Mouse (Mus musculus): ENCODE results near the gene F2r.

Gene F2r

DNA sequence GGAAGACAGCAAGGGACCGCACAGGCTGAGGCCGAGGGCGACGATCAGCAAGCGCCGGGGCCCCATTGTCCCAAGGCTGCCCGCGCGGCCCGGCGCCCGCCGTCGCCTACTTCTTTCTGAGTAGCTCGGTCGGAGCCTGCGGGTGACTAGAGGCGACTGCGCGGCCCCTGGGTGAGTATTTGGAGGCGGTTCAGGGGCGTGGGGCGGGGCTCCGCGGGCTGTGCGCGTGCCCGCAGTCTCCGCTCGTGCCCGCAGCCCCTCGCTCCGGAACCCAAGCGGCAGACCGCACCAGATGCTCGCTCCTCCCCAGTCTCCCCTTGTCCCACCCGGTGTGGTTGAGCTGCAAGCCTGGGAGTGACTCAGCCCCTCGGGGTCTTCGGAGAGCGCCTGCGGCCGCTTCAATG lies at the start of gene F2r:
Gene F2r (minus strand): TSS at position 179 of the 404 bp plus-strand sequence.
- peak; percentile 36 to 46 for DNase-seq (ENCODE audit: low spot score in 2 of 2)

GRCm38 (mm10) chr13:95667260-95667659 lies 49.0 kb upstream of the F2r start:
- DNase-seq (ENCODE audit: low spot score in 2 of 2), result peak in 1 of 2 experiments; percentile 19

DNA sequence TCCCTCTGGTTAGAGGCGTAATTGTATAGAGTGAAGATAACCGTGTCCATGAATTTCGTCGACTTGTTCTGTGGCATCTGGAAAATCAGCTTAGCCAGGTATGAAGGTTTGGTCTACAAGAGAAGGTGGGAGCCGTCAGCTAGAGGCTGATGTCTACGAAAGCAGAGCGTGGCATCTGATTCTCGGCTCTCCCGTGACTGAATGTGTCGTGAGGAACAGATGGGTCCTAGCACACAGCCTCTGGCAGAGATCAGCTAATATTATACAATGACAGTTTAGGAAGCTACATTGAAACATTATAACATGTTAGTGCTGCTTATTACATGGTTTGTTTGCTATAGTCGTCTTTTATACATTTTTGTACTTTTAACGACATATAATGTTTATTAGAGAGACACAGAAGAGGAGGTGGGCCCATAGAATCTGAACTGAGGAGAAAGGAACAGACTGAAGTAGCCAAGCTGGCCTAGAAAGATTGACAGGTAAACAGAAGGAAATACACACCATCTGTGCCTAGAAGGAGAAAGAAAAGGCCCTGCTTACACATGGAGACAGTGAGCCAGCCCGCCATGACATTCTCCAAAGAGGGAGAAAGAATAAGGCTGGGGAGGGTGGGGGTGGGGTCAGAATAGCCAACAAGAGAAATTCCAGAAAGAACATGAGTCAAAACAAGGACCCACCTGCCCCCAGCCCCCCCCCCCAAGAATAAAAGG lies 47.5 kb upstream of the F2r start:
- no peak for DNase-seq (ENCODE audit: low spot score in 2 of 2)

DNA sequence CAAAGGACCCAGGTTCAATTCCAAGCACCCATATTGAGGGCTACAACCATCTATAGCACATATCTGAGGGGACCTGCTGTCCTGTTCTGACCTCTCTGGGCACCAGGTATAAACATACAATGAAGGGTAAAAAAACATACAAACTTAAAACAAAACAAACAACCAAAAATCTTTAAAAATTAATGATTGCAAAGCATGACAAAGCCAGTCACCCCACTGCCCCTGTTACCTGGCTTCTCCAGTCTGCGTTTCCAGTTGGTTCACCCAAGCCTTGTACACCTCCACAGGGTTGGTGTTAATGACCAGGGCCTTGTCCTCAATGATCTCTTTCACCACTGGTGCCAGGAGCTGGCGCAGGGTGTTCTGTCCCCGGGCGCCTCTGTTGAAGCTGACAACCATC lies 45.5 kb upstream of the F2r start:
- no peak for DNase-seq (ENCODE audit: low spot score in 2 of 2)

GRCm38 (mm10) chr13:95659432-95659831 lies 41.1 kb upstream of the F2r start:
- DNase-seq (ENCODE audit: low spot score in 2 of 2), result no peak

GRCm38 (mm10) chr13:95657171-95657570 lies 38.9 kb upstream of the F2r start:
- no peak for DNase-seq (ENCODE audit: low spot score in 2 of 2)

DNA sequence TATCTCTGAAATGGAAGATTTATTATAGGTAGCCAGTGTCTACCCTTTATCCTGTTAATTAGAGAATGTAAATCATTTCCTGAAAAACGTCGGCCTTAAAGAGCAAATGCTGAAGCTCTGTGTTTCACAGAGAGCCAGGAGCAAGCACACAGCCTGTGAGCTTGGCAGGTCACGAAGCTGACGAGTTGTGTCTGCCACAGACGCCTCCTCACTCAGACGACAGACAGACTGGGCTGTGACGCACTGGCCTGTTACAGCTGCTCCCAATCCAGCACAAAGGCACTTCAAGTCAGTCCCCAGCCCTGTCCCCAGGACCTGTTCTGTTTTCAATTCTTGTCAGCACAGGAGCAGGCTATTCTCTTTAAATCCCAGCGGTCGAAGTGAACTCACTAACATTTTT lies 37.0 kb upstream of the F2r start:
- peak; percentile 20 to 29 for DNase-seq (ENCODE audit: low spot score in 2 of 2)

- DNase-seq (ENCODE audit: low spot score in 2 of 2), result no peak
These were observed 35.4 kb upstream of the F2r start for GRCm38 (mm10) chr13:95653696-95654095.

GRCm38 (mm10) chr13:95651870-95652668 lies 33.8 kb upstream of the F2r start:
- no peak for DNase-seq (ENCODE audit: low spot score in 2 of 2)

DNA sequence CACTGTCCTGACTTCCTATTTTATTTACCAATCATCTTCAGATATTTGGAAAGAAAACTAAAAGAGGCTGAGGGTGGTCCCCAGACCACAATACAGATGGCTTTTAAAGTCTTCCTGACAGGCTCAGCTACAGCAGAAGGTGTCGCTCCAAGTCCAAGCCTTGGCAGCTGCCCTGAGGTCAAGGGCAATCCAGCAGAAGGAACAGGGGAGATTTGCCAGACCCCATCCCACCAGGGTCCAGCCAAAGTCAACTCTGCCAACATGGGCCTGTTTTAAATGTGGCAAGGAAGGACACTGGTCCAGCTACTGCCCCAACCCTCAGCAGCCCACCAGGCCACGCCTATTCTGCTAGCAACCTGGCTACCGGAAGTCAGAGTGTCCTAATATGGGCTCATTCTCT lies 31.7 kb upstream of the F2r start:
- DNase-seq (ENCODE audit: low spot score in 2 of 2), result no peak

GRCm38 (mm10) chr13:95647248-95647647 lies 29.0 kb upstream of the F2r start:
- no peak for DNase-seq (ENCODE audit: low spot score in 2 of 2)

DNA sequence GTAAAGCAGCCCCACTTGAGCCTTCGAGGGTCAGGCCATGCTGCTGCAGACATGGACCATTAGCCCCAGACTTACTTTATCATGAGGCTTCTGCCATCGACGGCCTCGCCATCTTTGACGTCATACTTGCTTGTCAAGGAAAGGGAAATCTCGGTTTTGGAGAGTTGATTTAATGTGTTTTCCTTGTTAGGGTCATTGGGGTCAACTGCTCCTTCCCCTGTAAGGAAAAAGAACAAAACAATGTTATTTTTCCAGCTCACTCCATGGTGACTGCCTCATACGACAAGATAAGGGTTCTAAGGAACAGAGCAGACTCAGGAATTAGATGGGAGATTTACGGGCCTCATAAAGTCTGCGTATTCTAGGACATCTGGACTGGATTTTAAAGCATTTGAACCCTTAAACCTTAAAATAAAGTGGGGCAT lies 28.4 kb upstream of the F2r start:
- no peak for DNase-seq (ENCODE audit: low spot score in 2 of 2)

DNA sequence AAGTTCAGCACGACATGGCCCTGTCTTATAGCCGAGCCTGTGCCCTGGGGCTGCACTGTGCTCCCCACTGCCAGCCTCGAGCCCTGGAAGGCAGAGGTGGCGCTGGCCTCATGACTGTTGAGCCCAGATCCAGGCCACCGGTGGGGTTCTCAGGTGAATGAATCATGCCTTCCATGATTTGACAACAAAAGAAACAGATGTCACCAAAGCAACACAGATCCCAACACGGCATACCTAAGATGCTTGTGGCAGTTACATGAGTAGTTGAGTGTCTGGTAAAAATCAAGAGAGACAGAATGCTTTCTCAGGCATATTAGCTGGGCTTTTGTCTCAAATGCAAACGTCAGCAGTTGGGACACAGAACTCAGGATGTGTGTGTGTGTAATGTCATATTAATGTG lies 25.5 kb upstream of the F2r start:
- DNase-seq (ENCODE audit: low spot score in 2 of 2), result no peak

- no peak for DNase-seq (ENCODE audit: low spot score in 2 of 2)
These were observed 23.0 kb upstream of the F2r start for GRCm38 (mm10) chr13:95641061-95641986.

GRCm38 (mm10) chr13:95640408-95640807 lies 22.1 kb upstream of the F2r start:
- DNase-seq (ENCODE audit: low spot score in 2 of 2), result no peak

DNA sequence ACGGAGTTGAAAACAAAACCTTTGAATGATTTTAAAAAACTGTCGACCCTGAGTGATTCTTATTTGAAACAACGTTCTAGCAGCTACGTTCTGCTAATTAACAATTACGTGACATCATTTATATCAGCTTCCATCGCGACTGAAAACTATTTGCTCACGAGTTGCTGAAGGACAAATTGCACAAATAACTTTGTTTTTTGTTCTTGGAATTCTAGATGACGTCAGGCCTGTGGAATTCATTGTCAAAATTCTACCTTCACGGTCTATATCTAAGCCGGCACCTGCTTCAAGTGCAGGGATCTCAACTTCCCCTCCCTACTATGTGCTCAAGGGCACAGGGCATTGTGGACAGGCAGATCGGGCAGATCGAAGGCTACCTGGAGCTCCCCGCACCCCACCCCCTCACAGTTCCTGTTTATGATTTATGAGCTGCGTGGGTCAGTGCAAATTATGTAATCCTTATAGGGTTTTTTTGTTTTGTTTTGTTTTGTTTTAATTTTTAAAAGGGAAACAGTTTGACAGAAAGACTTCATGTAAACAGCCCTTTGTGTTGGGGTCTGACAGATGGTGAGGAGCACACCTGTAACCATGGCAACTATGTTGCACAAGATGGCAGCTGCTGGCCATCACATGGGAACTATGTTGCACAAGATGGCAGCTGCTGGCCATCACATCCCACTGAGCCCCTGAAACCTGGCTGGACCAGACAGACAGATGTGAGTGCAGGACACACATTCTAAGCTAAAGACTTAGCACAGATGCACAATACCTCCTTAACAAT lies 21.2 kb upstream of the F2r start:
- DNase-seq (ENCODE audit: low spot score in 2 of 2), result no peak

GRCm38 (mm10) chr13:95638894-95639293 lies 20.6 kb upstream of the F2r start:
- DNase-seq (ENCODE audit: low spot score in 2 of 2), result no peak

DNA sequence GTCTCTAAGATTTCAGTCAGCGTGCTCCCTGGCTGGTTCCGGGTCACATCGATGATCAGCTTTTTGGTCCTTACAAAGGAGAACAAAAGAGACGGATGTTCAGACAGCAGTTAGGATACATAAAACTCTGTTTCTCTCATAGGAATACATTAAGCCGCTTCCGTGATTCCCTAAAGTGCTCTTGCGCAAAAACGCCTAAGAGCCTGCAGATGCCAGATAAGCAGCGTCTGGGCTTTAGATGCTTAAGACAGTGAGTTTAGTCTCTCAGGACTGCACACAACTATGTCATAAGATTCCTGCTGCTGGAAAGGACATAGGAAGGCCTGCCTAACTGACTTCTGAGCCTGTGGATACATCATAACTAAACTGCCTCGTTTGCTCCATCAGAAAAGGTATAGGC lies 19.4 kb upstream of the F2r start:
- DNase-seq (ENCODE audit: low spot score in 2 of 2), result no peak

- DNase-seq (ENCODE audit: low spot score in 2 of 2), result no peak
These were observed 17.0 kb upstream of the F2r start for GRCm38 (mm10) chr13:95635301-95635700.

DNA sequence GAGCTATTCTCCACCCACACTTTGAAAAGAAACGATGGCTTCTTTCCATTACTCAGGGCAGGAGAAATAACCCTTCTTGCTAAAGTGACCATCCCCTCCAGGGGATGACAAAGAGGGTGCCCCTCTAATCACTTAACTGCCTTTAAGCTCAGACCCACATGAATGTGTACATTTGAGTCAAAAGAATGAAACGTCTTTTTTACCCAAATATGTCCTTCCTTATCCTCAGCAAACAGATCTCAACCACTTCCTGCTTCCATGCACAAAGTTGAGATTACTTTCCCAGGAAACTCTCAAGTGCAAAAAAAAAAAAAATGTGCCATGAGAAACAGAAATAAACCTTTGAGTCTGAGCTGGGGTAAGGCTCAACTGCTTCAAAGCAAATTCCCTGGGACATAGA lies 16.2 kb upstream of the F2r start:
- no peak for DNase-seq (ENCODE audit: low spot score in 2 of 2)

- DNase-seq (ENCODE audit: low spot score in 2 of 2), result peak in 1 of 2 experiments; percentile 28
These were observed 15.1 kb upstream of the F2r start for GRCm38 (mm10) chr13:95633384-95633783.

All from frontal cortex, postnatal 36 days (tissue).